Mouse (Mus musculus): Measurements from ENCODE around the gene Gm21981.
A peak's percentile ranks its signal among the peaks of the same experiment; 100 is the strongest.

- no peak for TF ChIP-seq CTCF (IDR thresholded peaks at IDR 0.05; ENCODE audit: low read depth)
- TF ChIP-seq EP300 (IDR thresholded peaks at IDR 0.05; ENCODE audit: low read depth) = peak; percentile 49; the same call in 1 of the 2 replicates
Measured at GRCm38 (mm10) chr17:47687409-47688343, 6.6 kb downstream of the Gm21981 start.

All from heart, postnatal 0 days (tissue).